Mouse (Mus musculus): Measurements from ENCODE around the gene Olfr1009.
"Not testable (repeated sequence)": the region's sequence is repeated elsewhere in the genome, so short reads cannot be mapped to it uniquely, and the experiment has no call there.

Gene Olfr1009

DNA sequence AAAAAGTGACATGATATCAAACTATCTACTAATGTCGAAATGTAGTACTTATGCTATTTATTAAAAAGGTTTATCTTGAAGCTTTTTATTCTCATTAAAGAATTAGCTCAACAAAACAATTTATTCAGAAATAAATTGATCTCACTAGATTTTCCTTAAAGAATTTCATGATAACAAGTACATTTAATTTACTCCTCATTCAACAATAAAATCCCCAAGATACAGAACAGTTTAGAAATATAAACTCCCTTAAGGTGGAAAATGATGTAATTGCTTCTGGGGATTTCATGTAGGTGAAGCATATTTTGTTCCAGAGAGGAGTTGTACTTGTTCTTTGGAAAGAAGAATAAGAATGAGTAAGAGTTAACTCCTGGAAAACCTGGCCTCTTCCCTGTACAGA lies at the start of gene Olfr1009:
Olfr1009 (plus strand) TSS at position 301 of the 400 bp plus-strand sequence.
- DNase-seq = no peak

DNA sequence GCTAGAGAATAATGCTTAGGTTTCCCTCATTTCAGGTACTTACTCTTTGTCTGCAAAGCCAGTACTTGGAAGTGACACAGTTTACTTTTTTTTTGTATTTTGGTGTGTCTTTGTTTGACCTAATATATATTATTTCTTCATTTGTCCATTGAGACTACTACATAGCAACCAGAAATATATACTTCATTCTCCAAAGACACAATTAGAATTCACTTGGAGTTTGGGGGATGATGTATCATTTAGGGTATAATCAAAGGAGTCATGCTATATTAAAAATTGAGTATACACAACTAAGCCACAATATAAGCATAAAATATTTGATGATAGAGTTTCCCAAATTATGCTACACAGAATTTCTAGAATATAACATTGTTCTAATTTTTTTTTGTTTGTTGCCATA lies 36.6 kb upstream of the Olfr1009 start, which contains the start of gene Olfr1006:
Olfr1006 (minus strand) TSS at position 101 of the 400 bp plus-strand sequence.
- DNase-seq = no peak

DNA sequence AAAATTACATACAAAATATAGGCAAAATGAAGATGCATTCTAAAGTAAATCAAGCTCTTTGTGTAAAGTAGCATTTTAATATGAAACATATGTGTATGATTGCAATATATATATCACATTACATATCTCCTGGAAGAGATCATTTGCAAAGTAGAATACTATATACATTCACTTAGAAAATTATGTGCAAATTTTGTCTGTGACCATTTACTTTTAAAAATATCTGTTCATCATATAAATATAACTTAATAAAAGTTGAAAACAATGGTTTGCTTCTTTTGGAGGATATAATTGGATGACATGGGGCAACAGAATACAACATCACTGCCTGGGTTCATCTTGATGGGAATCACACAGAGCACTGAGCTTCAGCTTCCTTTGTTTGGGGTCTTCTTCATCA lies 26.1 kb upstream of the Olfr1009 start, which contains the start of gene Olfr1008:
Olfr1008 (plus strand) TSS at position 301 of the 400 bp plus-strand sequence.
- DNase-seq = no peak

DNA sequence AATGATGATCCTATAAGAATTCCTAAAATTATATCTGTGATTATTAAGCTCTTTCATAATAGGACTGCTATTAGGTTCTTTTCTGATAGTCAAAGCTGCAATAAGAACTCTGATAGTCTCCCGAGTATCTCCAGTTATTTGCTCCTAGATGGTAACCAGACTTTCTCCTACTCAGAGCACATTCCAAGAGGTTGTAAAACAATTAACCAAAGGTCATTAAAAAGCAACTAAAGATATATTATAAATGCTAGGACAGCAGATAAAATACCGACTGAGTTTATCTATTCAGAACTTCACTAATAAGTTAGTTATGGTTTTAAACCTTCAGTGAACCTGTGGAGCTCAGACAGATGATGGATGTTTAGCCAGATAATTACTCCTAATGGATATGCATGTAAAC lies 4.5 kb upstream of the Olfr1009 start:
- DNase-seq = not testable (repeated sequence)

DNA sequence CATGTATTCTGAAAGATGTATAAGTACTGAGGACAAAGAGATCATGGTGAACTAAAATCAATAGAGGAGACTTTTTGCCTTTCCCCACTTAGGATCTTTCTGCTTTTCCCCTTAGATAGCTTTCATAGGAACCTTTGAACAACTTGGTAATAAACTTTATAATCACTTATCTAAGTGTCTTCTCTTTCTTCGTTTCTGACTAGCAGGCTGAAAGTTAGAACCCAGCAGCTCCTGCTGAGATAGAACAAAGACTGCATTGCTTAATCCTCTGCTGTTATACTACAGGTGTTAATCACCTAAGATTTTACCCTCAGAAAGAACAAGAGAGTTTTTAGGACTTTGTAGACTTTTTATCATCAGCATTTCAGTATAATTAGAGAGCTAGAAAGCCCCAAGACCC lies 4.1 kb upstream of the Olfr1009 start:
- DNase-seq = no peak

DNA sequence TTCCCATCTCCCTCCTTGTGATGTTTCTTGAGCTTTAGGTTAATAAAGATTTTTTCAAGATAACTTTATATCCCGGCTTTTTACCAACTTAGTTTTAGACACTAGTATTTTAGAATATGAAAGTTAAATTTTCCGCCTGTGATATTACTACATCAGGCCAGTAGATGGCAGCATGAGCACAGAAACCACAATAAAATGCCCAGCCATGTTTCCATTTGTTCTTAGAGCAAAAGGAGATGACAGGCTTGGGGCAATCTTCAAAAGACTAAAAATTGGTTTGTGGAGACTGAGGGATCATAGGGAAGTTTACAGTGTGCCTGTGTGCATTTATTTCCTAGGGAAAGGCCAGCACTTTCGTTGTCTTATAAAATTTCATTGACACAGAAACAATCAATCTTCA lies 10.6 kb downstream of the Olfr1009 start:
- DNase-seq = no peak

DNA sequence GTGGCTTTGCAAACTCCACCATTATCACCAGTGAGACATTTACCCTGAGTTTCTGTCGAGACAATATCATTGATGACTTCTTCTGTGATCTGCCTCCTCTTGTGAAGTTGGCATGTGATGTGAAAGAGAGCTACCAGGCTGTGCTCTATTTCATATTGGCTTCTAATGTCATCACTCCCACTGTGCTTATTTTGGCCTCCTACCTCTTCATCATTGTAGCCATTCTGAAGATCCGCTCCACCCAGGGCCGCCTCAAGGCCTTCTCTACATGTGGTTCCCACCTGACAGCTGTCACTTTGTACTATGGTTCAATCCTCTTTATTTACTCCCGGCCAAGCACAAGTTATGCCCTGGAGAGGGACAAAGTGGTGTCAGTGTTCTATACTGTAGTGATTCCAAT lies 38.6 kb downstream of the Olfr1009 start:
- no peak for DNase-seq

DNA sequence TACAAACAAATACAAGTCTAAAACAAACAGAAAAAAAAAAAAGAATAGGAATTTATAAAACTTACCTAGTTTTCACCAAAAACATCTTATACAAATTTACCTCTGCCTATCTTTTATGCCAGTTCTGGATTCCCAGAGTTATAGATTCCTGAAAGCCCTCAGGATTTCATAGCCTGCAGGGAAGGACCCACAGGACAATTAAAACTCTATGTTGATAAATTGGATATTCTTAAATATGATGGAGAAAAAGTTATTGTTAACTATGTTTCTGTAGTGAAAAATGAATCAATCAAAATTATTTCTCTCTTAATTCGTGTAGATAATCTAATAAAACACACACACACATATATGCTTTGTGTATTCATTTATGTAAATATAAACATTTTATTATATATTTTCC lies 47.4 kb downstream of the Olfr1009 start, which contains the start of gene Olfr1012:
Olfr1012 (minus strand) TSS at position 101 of the 400 bp plus-strand sequence.
- no peak for DNase-seq

DNA sequence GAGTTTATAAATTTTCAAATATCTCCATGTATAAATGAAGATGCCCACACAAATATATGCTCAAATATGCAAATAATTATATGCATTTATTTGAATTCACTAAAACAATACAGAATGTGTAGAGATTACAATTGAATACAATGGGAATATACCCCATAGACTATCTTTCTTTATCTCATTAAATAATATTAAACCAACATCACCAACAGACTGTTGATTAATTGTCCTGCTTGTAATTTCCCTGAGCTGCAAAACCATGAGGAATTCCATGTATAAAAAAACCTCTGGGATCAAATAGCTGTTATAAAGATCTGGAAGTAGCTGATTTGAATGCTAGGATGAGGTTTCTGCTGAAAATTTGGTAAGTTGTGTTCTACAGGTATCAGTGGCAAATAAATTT lies 51.6 kb downstream of the Olfr1009 start, which contains the start of gene Olfr1013:
Olfr1013 (plus strand) TSS at position 301 of the 400 bp plus-strand sequence.
- no peak for DNase-seq

DNA sequence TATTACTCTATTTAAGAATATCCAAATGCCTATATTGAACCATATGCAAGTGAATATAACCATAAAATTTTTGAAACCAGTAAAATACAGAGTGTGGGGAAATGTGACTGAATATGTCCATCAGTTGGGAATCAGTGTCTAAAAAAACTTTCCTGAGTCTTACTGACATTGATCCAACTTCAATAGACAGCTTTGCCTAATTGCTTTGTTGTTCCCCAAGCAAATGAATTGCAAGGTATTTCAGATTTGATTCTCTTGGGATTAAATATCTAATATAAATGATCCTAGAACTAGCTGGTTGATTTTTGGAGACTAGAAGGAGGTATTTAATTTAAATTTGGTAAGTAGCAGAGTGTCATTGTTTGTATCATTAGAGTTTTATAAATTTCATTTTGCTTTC lies 57.2 kb downstream of the Olfr1009 start, which contains the start of gene Olfr1014:
Olfr1014 (plus strand) TSS at position 301 of the 400 bp plus-strand sequence.
- DNase-seq = no peak
